Mouse (Mus musculus) megakaryocyte, embryonic 14.5 days (primary cell): Measurements from ENCODE around the gene Olfr653. TPM values are rescaled to one million over a fixed set of nuclear protein-coding genes. Genes with fewer than 3 reads are reported as not detected.
A peak's percentile ranks its signal among the peaks of the same experiment; 100 is the strongest.

ENCODE experiments used
- H3K27me3 ChIP-seq: replicated peaks from 2 replicates; pipeline ENCODE3; 2012; ENCODE audit warnings: inconsistent platforms
- H3K36me3 ChIP-seq: replicated peaks from 2 replicates; pipeline ENCODE3; 2012; ENCODE audit warnings: low read length, inconsistent platforms, mixed read lengths
- H3K4me1 ChIP-seq: 2 replicates; pipeline ENCODE4 v1.6.1; 2012; ENCODE audit warnings: inconsistent platforms
- H3K4me3 ChIP-seq: replicated peaks from 2 replicates; pipeline ENCODE3; 2012; ENCODE audit warnings: moderate library complexity, mild to moderate bottlenecking, inconsistent platforms
- H3K9me3 ChIP-seq: 2 replicates; pipeline ENCODE4 v1.6.1; 2012; ENCODE audit warnings: inconsistent platforms
- FLI1 ChIP-seq: IDR thresholded peaks from 2 replicates; pipeline ENCODE4 v1.6.1; 2012; ENCODE audit warnings: low read length, inconsistent platforms, mixed read lengths
- GATA1 ChIP-seq: IDR thresholded peaks from 3 replicates; pipeline ENCODE4 v1.6.1; 2012; ENCODE audit warnings: mixed read lengths, low read length, inconsistent platforms, borderline replicate concordance
- polyA plus RNA-seq: library from polyadenylated mRNA; stranded (reverse); fragments of >175 nt; gene quantifications from 2 replicates; pipeline ENCODE4 v1.2.3, GENCODE M21; 2012; ENCODE audit warnings: low replicate concordance; ENCODE audit not compliant: insufficient read depth

Olfr653 gene
- polyA plus RNA-seq, result not detected in 2 replicates

DNA sequence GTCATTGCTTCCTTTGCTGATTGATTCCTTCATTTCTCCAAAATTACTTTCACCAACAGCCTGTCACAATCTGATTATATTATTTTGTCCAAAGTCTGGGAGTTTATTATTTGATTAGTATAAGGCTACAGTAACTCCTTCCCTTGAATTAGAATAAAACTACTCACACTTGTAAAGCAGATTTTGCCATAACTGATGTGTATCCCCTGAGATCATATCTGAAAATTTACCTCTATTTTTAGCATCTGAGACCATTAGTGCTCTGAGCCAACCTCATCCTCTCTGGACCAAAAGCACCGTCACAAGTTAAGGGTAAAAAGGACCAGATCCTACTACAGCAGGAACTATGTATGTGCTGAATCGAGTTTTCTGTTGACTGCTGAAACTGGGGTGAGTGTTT lies at the start of gene Olfr653:
Gene Olfr653 (plus strand): TSS at position 301 of the 400 bp plus-strand sequence.
- H3K36me3 ChIP-seq, result no peaks in the 10 kb centered on the region
- TF ChIP-seq GATA1, result no peak
- no peak for TF ChIP-seq FLI1
- no peaks in the 10 kb centered on the region for H3K4me1 ChIP-seq
- no peak within 1 kb of the TSS for H3K4me3 ChIP-seq
- H3K27me3 ChIP-seq, result no peaks in the 10 kb centered on the region
- 0 out of 2 replicates have a peak, but pooled peaks cover 4% of the 10 kb centered on the region for H3K9me3 ChIP-seq

DNA sequence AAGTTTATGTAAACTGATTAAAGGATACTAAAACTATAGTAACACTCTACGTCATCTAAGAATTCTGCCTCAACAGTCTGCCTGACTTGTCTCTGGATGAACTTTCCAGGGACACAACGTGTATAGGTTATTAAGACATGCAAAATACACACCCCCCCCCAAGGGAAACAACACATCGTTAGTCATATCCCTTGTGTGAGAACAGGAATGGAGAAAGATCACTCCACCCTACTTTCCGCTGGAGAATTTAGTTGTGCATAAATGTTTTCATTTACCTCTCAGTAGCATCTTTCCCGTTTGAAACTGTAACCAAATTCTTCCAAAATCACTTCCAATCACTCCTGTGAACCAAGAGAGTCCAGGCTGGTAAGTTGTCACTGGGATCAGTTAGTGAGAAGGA lies 27.3 kb upstream of the Olfr653 start, which contains the start of gene Olfr651:
Gene Olfr651 (plus strand): TSS at position 301 of the 400 bp plus-strand sequence.
- TF ChIP-seq GATA1 (no peak), FLI1 (no peak)
- H3K4me1 ChIP-seq, result no peaks in the 10 kb centered on the region
- H3K4me3 ChIP-seq, result no peak within 1 kb of the TSS

DNA sequence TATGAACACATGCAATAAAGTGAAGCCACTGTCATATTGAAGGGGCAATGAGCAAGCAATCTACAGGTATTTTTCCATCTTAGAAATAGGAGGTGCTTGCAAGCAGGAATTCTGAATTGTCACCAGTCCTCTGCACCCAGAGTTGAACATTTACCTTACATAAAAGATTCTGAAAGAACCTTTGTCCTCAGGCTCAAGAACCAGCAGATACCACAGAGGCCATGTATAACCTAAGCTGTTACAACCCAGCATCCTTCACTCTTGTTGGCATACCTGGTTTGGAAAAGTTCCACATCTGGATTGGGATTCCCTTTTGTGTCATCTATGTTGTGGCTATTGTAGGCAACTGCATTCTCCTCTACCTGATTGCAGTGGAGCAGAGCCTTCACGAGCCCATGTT lies 24.4 kb upstream of the Olfr653 start:
- Histone ChIP-seq H3K36me3 (no peaks in the 10 kb centered on the region), H3K4me3 (no peak overlapping the region), H3K9me3 (no peaks in the 10 kb centered on the region), H3K4me1 (no peaks in the 10 kb centered on the region), H3K27me3 (no peaks in the 10 kb centered on the region)
- no peak for TF ChIP-seq FLI1
- no peak for TF ChIP-seq GATA1

More for the DNA sequence above, 27.3 kb upstream of the Olfr653 start, which contains the start of gene Olfr651:
- no peaks in the 10 kb centered on the region for H3K9me3 ChIP-seq
- no peaks in the 10 kb centered on the region for H3K36me3 ChIP-seq
- no peaks in the 10 kb centered on the region for H3K27me3 ChIP-seq

DNA sequence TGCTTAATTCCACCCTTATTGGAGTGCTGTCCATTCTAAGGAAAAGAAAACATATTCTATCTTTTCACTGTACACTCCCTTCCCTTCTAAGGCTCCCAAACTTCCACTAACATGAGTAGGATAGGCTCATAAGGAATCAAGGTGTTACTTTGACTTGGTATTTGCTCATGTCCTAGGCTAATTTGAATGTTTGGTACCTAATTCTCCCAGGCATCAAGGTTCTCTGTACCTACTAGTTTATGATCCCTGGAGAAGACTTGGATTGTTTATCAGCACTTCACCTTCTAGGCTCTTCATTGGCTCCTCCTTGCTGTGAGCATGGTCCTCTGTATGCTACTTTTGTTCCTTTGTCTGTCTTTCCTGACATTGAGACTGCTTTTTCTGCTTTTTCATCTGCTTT lies 16.5 kb upstream of the Olfr653 start, which contains the start of gene Olfr652:
Gene Olfr652 (plus strand): TSS at position 301 of the 400 bp plus-strand sequence.
- H3K4me3 ChIP-seq, result no peak within 1 kb of the TSS
- no peaks in the 10 kb centered on the region for H3K4me1 ChIP-seq
- no peaks in the 10 kb centered on the region for H3K9me3 ChIP-seq
- no peaks in the 10 kb centered on the region for H3K36me3 ChIP-seq
- no peak for TF ChIP-seq GATA1
- no peak for TF ChIP-seq FLI1
- no peaks in the 10 kb centered on the region for H3K27me3 ChIP-seq

DNA sequence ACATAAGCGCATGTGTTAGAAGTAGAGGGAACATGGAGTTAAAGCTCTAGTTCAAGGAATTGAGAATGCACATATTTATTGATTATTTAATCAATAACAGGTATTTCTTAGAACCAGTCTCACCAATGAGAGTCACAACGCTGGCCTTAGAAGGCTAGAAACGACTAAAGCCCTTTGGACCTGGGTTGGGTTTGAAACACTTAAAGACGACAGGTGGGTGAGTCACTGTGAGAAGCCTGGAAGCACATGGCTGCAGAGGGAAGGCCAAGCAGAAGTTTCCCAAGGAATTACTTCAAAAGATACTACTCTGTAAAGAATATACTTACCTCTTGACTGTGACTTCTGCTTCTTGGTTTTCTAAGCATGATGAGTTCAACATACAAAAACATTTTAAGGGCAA lies 3.7 kb downstream of the Olfr653 start:
- Histone ChIP-seq H3K4me3 (no peak overlapping the region), H3K4me1 (no peaks in the 10 kb centered on the region), H3K9me3 (0 out of 2 replicates have a peak, but pooled peaks cover 4% of the 10 kb centered on the region), H3K36me3 (no peaks in the 10 kb centered on the region), H3K27me3 (no peaks in the 10 kb centered on the region)
- TF ChIP-seq GATA1, result no peak
- no peak for TF ChIP-seq FLI1

DNA sequence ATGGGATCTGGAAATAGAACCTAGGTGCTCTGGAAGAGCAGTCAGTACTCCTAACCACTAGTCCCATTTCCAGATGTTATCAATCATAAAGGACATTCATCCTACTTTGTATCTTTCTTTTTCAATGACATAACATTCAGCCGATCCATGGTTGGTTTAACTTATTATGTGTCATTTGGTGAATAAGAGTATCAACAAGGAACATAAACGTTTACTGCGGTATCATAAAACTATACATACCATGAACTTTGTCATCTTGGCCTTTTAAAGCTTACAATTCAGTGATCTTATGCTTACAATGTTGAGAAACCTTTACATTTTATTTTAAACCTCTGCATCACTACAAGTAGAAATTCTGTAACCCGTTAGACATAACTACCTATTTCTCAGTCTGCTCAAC lies 4.3 kb downstream of the Olfr653 start:
- Histone ChIP-seq H3K36me3 (no peaks in the 10 kb centered on the region), H3K4me3 (no peak overlapping the region), H3K4me1 (no peaks in the 10 kb centered on the region), H3K27me3 (no peaks in the 10 kb centered on the region), H3K9me3 (0 out of 2 replicates have a peak, but pooled peaks cover 4% of the 10 kb centered on the region)
- TF ChIP-seq FLI1 (no peak), GATA1 (no peak)

DNA sequence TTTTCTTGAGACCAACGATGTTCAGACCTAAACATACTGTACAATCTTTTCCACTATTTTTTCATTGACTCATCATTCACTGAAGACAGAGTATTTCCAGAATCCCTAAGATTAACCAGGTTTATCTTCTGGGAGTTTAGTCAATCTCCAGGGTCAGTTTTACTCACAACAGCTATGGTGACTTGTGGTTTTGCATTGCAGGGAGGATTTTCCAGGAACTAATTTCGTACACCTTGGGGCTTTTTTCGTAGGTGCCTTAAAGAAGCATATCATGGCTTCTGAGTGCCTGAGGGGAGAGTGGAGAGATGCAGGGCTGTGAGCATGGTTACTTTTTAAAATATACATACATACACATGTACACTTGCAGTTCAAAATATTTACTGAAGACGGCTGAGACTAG lies 9.6 kb downstream of the Olfr653 start, which contains the start of gene Olfr654:
Gene Olfr654 (plus strand): TSS at position 301 of the 400 bp plus-strand sequence.
- peaks cover 5% of the 10 kb centered on the region; the same call in 1 of the 2 replicates for H3K9me3 ChIP-seq
- TF ChIP-seq GATA1, result no peak
- no peak for TF ChIP-seq FLI1
- H3K4me3 ChIP-seq, result no peak within 1 kb of the TSS

DNA sequence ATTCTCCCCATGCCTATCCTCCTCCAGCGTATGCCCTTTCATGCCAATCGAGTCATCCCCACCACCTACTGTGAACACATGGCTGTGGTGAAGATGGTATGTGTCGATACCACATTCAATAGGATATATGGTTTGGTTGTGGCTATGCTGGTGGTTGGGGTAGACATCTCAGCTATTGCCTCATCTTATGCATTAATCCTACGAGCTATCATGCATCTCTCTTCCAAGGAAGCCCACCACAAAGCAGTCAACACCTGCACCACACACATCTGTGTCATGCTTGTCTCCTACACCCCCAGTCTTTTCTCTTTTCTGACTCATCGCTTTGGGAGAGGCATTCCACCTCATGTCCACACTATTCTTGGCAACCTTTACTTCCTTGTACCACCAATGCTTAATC lies 11.2 kb downstream of the Olfr653 start:
- Histone ChIP-seq H3K9me3 (peaks cover 5% of the 10 kb centered on the region; the same call in 1 of the 2 replicates), H3K4me1 (no peaks in the 10 kb centered on the region), H3K27me3 (no peaks in the 10 kb centered on the region), H3K4me3 (peak overlapping the region; percentile 8), H3K36me3 (no peaks in the 10 kb centered on the region)
- TF ChIP-seq GATA1 (no peak), FLI1 (no peak)

More for the DNA sequence above, 9.6 kb downstream of the Olfr653 start, which contains the start of gene Olfr654:
- Histone ChIP-seq H3K4me1 (no peaks in the 10 kb centered on the region), H3K36me3 (no peaks in the 10 kb centered on the region), H3K27me3 (no peaks in the 10 kb centered on the region)

DNA sequence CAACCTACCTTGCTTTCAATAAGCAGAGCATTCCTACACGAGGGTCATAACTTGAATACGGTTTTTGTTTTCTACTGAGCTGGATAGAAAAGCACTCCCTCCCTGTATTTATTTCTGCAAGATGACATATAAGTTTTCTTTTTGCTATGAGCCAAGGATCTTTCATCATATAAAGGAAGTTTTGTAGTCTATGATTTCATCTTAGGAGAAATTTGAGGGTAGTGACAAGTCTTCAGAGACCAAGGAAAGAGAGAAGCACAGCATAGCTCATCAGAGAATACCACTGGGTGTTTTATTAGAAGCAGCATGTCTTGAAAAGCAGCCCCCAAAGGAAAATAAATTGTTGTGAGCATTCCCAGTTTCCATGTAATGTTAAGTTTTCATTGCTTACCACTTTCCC lies 24.6 kb downstream of the Olfr653 start, which contains the start of gene Olfr655:
Gene Olfr655 (minus strand): TSS at position 101 of the 400 bp plus-strand sequence.
- Histone ChIP-seq H3K4me1 (no peaks in the 10 kb centered on the region), H3K9me3 (no peaks in the 10 kb centered on the region)
- no peak for TF ChIP-seq GATA1
- TF ChIP-seq FLI1, result no peak

DNA sequence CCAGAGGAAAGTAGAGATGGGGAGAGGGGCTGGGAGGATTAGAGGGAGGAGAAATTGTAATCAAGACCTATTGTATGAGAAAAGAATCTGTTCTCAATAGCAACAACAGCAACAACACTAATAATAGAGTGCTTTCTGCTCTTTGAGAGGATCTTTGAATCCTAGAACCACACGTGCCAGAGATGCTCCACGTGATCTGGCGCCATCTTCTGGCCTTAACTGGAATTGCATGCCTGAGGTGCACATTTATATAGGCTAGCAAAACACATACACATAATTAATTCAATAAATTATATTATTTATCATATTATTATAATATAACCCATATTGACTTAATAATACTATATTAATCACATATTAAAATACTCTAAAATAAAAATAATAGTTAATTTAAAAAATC lies 26.1 kb downstream of the Olfr653 start:
- Histone ChIP-seq H3K4me1 (no peaks in the 10 kb centered on the region), H3K36me3 (no peaks in the 10 kb centered on the region), H3K9me3 (no peaks in the 10 kb centered on the region), H3K27me3 (no peaks in the 10 kb centered on the region), H3K4me3 (no peak overlapping the region)
- TF ChIP-seq GATA1, result no peak
- TF ChIP-seq FLI1, result no peak

More for the DNA sequence above, 24.6 kb downstream of the Olfr653 start, which contains the start of gene Olfr655:
- Histone ChIP-seq H3K4me3 (no peak within 1 kb of the TSS), H3K27me3 (no peaks in the 10 kb centered on the region), H3K36me3 (no peaks in the 10 kb centered on the region)

DNA sequence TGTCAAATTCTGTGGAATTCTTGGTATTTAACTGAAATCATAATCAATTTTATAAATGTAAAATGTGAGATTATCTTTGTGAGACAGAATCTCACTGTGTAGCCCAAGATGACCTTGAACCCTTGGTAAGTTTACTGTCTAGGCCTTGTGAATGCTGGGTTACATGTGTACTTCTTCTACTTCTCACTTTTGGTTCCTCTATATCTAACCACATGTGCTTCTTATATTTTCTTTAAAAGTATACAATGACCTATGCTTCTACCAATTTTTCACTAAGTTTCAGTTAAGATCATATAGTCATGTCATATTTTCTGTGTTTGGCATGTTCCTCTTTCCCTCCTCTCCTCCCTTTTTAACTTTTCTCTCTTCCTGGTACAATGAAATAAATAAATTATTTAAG lies 27.6 kb downstream of the Olfr653 start:
- TF ChIP-seq FLI1, result no peak
- no peak for TF ChIP-seq GATA1
- no peaks in the 10 kb centered on the region for H3K4me1 ChIP-seq
- no peak overlapping the region for H3K4me3 ChIP-seq
- H3K36me3 ChIP-seq, result no peaks in the 10 kb centered on the region
- H3K27me3 ChIP-seq, result no peaks in the 10 kb centered on the region
- no peaks in the 10 kb centered on the region for H3K9me3 ChIP-seq
